Mouse (Mus musculus) kidney, postnatal 0 days (tissue): ENCODE data around the gene Galnt2. TPM values are rescaled to one million over a fixed set of nuclear protein-coding genes. Genes with fewer than 3 reads are reported as not detected.

Experiments
- ATAC-seq: fragments of 200-750 bp; cut with Nextera tagmentation; replicated peaks from 2 replicates; pipeline ENCODE4 v1.8.0; 2017; ENCODE audit warnings: low read depth, moderate number of reproducible peaks, moderate TSS enrichment, moderate library complexity; ENCODE audit not compliant: low FRiP score
- DNase-seq: peaks from one replicate; pipeline ENCODE4 v3.0.0-alpha.2; 2016; ENCODE audit warnings: low spot score
- H3K27ac ChIP-seq: fragments of 300-500 bp; sonication (generic); 2 replicates; pipeline ENCODE4 v1.5.1; 2014; ENCODE audit warnings: mild to moderate bottlenecking
- H3K27me3 ChIP-seq: fragments of 300-500 bp; sonication (generic); 2 replicates; pipeline ENCODE4 v1.6.1; 2014; ENCODE audit warnings: low read length, mixed read lengths; ENCODE audit not compliant: insufficient read depth
- H3K36me3 ChIP-seq: fragments of 300-500 bp; sonication (generic); 2 replicates; pipeline ENCODE4 v1.6.1; 2014; ENCODE audit warnings: low read length, mixed read lengths; ENCODE audit not compliant: insufficient read depth
- H3K4me1 ChIP-seq: fragments of 300-500 bp; sonication (generic); replicated peaks from 2 replicates; pipeline ENCODE4 v1.6.1; 2014; ENCODE audit warnings: antibody characterized with exemption, low read length, mixed read lengths; ENCODE audit not compliant: insufficient read depth
- H3K4me2 ChIP-seq: fragments of 300-500 bp; sonication (generic); 2 replicates; pipeline ENCODE4 v1.6.1; 2014; ENCODE audit warnings: mild to moderate bottlenecking, low read length, moderate library complexity, mixed read lengths
- H3K4me3 ChIP-seq: fragments of 300-500 bp; sonication (generic); replicated peaks from 2 replicates; pipeline ENCODE4 v1.5.1; 2014; ENCODE audit warnings: low read depth, low read length
- H3K9ac ChIP-seq: fragments of 300-500 bp; sonication (generic); 2 replicates; pipeline ENCODE4 v1.6.1; 2014; ENCODE audit warnings: low read depth, low read length
- H3K9me3 ChIP-seq: fragments of 300-500 bp; sonication (generic); replicated peaks from 2 replicates; pipeline ENCODE4 v1.6.1; 2016; ENCODE audit warnings: low read length, inconsistent platforms, mixed read lengths
- CTCF ChIP-seq: IDR thresholded peaks from 2 replicates; pipeline ENCODE4 v1.5.1; 2016; ENCODE audit warnings: antibody characterized with exemption, low read depth, mild to moderate bottlenecking, moderate library complexity
- WGBS: fragments of 180-500 bp; shearing (Covaris S2); extraction: QIAGEN DNeasy Blood & Tissue Kit; methylation state at CpG from one replicate; pipeline ENCODE4 v1.1.7; 2014; 5-methylcytosine and 5-hydroxymethylcytosine counted together
- polyA plus RNA-seq: library from polyadenylated mRNA; unstranded; fragments of >200 nt; fragmentation: Nextera tagmentation; extraction: Ambion mirVana; gene quantifications from 2 replicates; pipeline ENCODE4 v1.2.1, GENCODE M21; 2015

The Galnt2 gene
- polyA plus RNA-seq, 1 experiment from 2014 or later = 60.3 TPM

DNA sequence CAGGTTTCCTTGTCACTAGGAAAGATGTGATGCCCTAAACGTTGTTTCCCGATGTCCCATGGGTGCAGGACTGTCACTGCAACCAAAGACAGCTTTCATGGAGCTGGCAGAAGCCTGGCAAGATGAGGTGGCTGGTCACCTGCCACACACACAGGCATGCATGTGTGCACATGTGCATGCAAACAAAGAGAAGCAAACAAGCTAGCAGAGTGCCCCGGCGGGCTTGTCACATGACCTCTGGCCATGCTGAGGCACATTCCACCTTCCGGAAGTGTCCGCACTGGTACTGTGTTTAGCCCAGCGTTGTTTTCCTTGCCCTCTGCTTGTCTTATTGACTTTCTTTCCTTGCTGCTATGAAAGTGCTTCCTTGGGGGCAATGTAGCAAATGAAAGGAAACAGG, 97.1 kb downstream of the Galnt2 start:
- WGBS = 76% methylated on average over 7 of the region's 7 CpGs
- no peak for ATAC-seq
- H3K27me3 ChIP-seq = no peaks in the 10 kb centered on the region
- no peak for DNase-seq
- H3K4me1 ChIP-seq = 0 out of 2 replicates have a peak, but pooled peaks cover 3% of the 10 kb centered on the region
- H3K36me3 ChIP-seq = peaks cover 44% of the 10 kb centered on the region
- H3K9me3 ChIP-seq = no peaks in the 10 kb centered on the region
- no peak overlapping the region for H3K27ac ChIP-seq
- no peak overlapping the region for H3K4me2 ChIP-seq
- no peak for TF ChIP-seq CTCF
- H3K9ac ChIP-seq = no peak overlapping the region
- H3K4me3 ChIP-seq = no peak overlapping the region

DNA sequence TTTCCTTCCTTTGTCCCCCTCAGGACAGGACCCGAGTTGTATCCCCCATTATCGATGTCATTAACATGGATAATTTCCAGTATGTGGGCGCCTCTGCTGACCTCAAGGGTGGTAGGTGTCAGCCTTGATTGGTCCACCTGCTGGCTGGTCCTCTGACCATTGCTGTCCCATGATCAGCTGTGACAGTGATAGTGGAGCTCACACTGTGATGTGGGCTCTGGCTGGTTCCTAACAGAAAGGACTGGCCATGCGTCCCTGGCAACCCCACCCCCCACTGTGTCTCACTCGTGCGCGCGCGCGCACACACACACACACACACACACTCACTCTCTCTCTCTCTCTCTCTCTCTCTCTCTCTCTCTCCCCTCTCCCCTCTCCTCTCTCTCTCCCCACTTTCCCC, 98.5 kb downstream of the Galnt2 start:
- H3K9me3 ChIP-seq = no peaks in the 10 kb centered on the region
- no peak overlapping the region for H3K4me3 ChIP-seq
- H3K27me3 ChIP-seq = no peaks in the 10 kb centered on the region
- peaks cover 33% of the 10 kb centered on the region for H3K36me3 ChIP-seq
- no peak overlapping the region for H3K9ac ChIP-seq
- DNase-seq (no peak), ATAC-seq (no peak)
- no peak overlapping the region for H3K4me2 ChIP-seq
- no peak overlapping the region for H3K27ac ChIP-seq
- TF ChIP-seq CTCF = no peak
- WGBS = 85% methylated on average over 10 of the region's 10 CpGs
- 0 out of 2 replicates have a peak, but pooled peaks cover 3% of the 10 kb centered on the region for H3K4me1 ChIP-seq

- Histone ChIP-seq H3K4me2 (no peak overlapping the region), H3K27me3 (no peaks in the 10 kb centered on the region), H3K4me1 (0 out of 2 replicates have a peak, but pooled peaks cover 3% of the 10 kb centered on the region), H3K4me3 (no peak overlapping the region), H3K9me3 (no peaks in the 10 kb centered on the region), H3K36me3 (peaks cover 36% of the 10 kb centered on the region), H3K27ac (no peak overlapping the region), H3K9ac (no peak overlapping the region)
- ATAC-seq (no peak), DNase-seq (no peak)
- 88% methylated on average over 2 of the region's 3 CpGs for WGBS
- TF ChIP-seq CTCF = no peak
These were observed 99.2 kb downstream of the Galnt2 start for GRCm38 (mm10) chr8:124330433-124330832.

DNA sequence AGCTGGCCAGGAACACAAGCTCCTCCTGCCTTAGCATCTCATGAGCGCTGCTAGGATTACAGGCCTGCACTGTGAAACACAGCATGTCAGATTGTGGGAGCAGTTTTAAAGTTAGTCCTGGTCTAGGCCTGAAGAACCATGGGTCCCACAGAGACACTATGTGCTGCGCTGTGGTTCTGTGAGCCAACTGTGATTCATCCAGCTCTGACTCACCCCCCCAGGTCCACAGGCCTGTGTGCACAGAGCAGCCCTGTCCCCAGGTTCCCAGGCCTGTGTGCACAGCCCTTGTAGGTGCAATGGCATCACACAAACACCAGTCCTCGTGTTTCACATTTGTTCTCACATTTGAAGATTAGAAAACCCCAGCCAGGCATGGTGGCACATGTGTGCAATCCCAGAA, 99.9 kb downstream of the Galnt2 start:
- Histone ChIP-seq H3K27ac (no peak overlapping the region), H3K27me3 (no peaks in the 10 kb centered on the region), H3K36me3 (peaks cover 29% of the 10 kb centered on the region), H3K4me1 (0 out of 2 replicates have a peak, but pooled peaks cover 3% of the 10 kb centered on the region), H3K9me3 (no peaks in the 10 kb centered on the region), H3K4me2 (no peak overlapping the region), H3K4me3 (no peak overlapping the region), H3K9ac (no peak overlapping the region)
- DNase-seq (no peak), ATAC-seq (no peak)
- 92% methylated on average over 3 of the region's 3 CpGs for WGBS
- no peak for TF ChIP-seq CTCF

- Histone ChIP-seq H3K9ac (no peak overlapping the region), H3K4me1 (0 out of 2 replicates have a peak, but pooled peaks cover 3% of the 10 kb centered on the region), H3K27ac (no peak overlapping the region), H3K9me3 (no peaks in the 10 kb centered on the region), H3K4me2 (no peak overlapping the region), H3K4me3 (no peak overlapping the region), H3K27me3 (no peaks in the 10 kb centered on the region), H3K36me3 (peaks cover 29% of the 10 kb centered on the region)
- ATAC-seq (no peak), DNase-seq (no peak)
- WGBS = 56% methylated on average over 11 of the region's 11 CpGs
- no peak for TF ChIP-seq CTCF
These were observed 100.5 kb downstream of the Galnt2 start for GRCm38 (mm10) chr8:124331706-124332105.

DNA sequence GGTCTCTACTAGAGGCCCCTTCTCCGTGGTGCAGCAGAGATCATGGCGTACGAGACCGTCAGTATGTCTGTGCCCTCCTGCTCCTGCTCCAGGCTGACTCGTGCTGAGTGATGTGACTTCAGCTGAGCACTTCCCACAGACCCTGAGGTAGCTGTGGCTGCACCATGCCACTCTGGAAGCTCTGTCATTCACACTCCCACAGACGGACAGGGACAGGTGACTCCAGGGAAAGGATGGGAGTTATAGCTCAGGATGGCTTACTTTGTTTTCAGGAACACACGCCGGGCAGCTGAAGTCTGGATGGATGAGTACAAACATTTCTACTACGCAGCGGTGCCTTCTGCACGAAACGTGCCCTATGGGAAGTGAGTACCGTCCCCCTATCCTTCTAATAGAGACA, 105.1 kb downstream of the Galnt2 start:
- H3K4me1 ChIP-seq = peaks cover 3% of the 10 kb centered on the region; the same call in 1 of the 2 replicates
- no peak for TF ChIP-seq CTCF
- DNase-seq (no peak), ATAC-seq (no peak)
- 92% methylated on average over 13 of the region's 13 CpGs for WGBS
- no peak overlapping the region for H3K9ac ChIP-seq
- no peak overlapping the region for H3K4me2 ChIP-seq
- peaks cover 19% of the 10 kb centered on the region; the same call in 1 of the 2 replicates for H3K36me3 ChIP-seq
- H3K27ac ChIP-seq = no peak overlapping the region
- no peaks in the 10 kb centered on the region for H3K9me3 ChIP-seq
- no peak overlapping the region for H3K4me3 ChIP-seq
- no peaks in the 10 kb centered on the region for H3K27me3 ChIP-seq

DNA sequence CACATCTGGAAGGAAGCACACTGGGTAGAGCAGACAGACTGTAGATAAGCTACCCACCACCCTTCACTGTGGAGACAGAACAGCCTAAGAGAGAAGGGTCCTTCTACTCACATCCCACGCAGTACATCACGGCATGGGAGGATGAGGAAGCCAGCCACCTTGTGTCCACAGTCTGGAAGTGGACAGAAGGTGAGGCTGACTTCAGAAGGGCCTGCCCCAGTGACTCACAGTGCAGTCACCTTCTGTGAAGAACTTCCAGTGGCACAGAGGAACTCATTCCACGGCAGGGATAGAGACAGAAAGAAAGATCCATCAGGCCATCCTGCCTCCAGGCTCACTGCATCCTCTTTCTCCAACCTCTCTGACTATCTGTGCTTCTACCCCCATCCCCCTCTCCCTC, 108.6 kb downstream of the Galnt2 start:
- Histone ChIP-seq H3K27ac (no peak overlapping the region; the same call in 1 of the 2 replicates), H3K4me2 (no peak overlapping the region), H3K4me1 (no peaks in the 10 kb centered on the region; the same call in 1 of the 2 replicates), H3K9me3 (no peaks in the 10 kb centered on the region), H3K36me3 (peaks cover 30% of the 10 kb centered on the region; the same call in 1 of the 2 replicates), H3K27me3 (no peaks in the 10 kb centered on the region), H3K9ac (no peak overlapping the region), H3K4me3 (no peak overlapping the region)
- WGBS = 63% methylated on average over 3 of the region's 3 CpGs
- no peak for DNase-seq
- ATAC-seq = no peak
- no peak for TF ChIP-seq CTCF
